Mouse (Mus musculus) B cell, adult 2 months (primary cell): Measurements from ENCODE around the gene Magel2.

Experiments used
- DNase-seq, 2 experiments: peaks; one replicate each; pipeline ENCODE4 v3.0.0; 2022

Magel2 gene

DNA sequence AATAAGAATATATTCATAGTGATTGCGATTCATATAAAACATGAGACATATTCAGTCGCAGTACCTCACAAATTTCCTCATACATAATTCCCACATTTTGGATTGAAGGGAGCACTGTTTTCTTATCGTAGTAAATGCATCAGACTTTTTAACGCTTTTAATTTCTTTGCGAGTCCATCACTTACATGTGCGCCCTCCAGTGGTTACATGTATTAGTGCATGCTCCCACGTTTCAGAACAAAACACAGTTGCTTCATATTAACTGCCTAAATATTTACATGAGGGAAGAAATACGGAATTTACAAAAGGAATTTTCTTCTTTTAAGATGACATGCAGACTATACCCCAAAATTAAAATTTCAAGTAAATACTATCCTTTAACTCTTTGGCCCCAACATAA, 51.5 kb downstream of the Magel2 start:
- no peak for DNase-seq
